Mouse (Mus musculus): Measurements from ENCODE around the gene Pola1. TPM values are rescaled to one million over a fixed set of nuclear protein-coding genes. Genes with fewer than 3 reads are reported as not detected.

Pola1 gene
- 17.5 and 18.5 TPM in 2 replicates for polyA plus RNA-seq (2015; fragmentation: Nextera tagmentation; extraction: Ambion mirVana)

GRCm38 (mm10) chrX:93631657-93632449, at the start of gene Pola1:
Gene Pola1 (minus strand): TSS chrX:93632155.
- no peaks in the 10 kb centered on the region for H3K36me3 ChIP-seq
- H3K27me3 ChIP-seq (replicated peaks): no peaks in the 10 kb centered on the region
- no peak within 1 kb of the TSS; the same call in 1 of the 2 replicates for H3K27ac ChIP-seq
- peak within 1 kb of the TSS; percentile 22; the same call in 1 of the 2 replicates for H3K9ac ChIP-seq
- ATAC-seq (ENCODE audit: insufficient read depth, low FRiP score, low read depth): peak; percentile 96
- peak within 1 kb of the TSS; percentile 54 for H3K4me2 ChIP-seq
- 20% methylated on average over 53 of the region's 53 CpGs for WGBS
- H3K9me3 ChIP-seq: no peaks in the 10 kb centered on the region
- H3K4me3 ChIP-seq (replicated peaks): peak within 1 kb of the TSS; percentile 55
- H3K4me1 ChIP-seq: no peaks in the 10 kb centered on the region

- no peak overlapping the region for H3K4me3 ChIP-seq (replicated peaks)
- H3K27ac ChIP-seq: no peak overlapping the region
- H3K9ac ChIP-seq: no peak overlapping the region
- 72% methylated on average over 2 of the region's 2 CpGs for WGBS
- H3K9me3 ChIP-seq: no peaks in the 10 kb centered on the region
- H3K36me3 ChIP-seq: no peaks in the 10 kb centered on the region
- ATAC-seq (ENCODE audit: insufficient read depth, low FRiP score, low read depth): no peak
- no peaks in the 10 kb centered on the region for H3K27me3 ChIP-seq (replicated peaks)
- H3K4me2 ChIP-seq: no peak overlapping the region
- no peaks in the 10 kb centered on the region for H3K4me1 ChIP-seq
Observed at GRCm38 (mm10) chrX:93676228-93676627, 44.3 kb upstream of the Pola1 start.

- 20% methylated on average over 19 of the region's 19 CpGs for WGBS
- peak; percentile 100 for ATAC-seq (ENCODE audit: insufficient read depth, low FRiP score, low read depth)
- Histone ChIP-seq H3K4me2 (peak overlapping the region; percentile 58), H3K4me1 (no peaks in the 10 kb centered on the region), H3K36me3 (no peaks in the 10 kb centered on the region), H3K9ac (no peak overlapping the region), H3K27me3 (replicated peaks) (no peaks in the 10 kb centered on the region), H3K9me3 (no peaks in the 10 kb centered on the region), H3K27ac (no peak overlapping the region), H3K4me3 (replicated peaks) (peak overlapping the region; percentile 36)
Observed at GRCm38 (mm10) chrX:93674836-93675795, 43.2 kb upstream of the Pola1 start.

GRCm38 (mm10) chrX:93674432-93674831, 42.5 kb upstream of the Pola1 start:
- Histone ChIP-seq H3K9ac (no peak overlapping the region), H3K27ac (no peak overlapping the region), H3K4me2 (peak overlapping the region; percentile 58), H3K9me3 (no peaks in the 10 kb centered on the region), H3K27me3 (replicated peaks) (no peaks in the 10 kb centered on the region), H3K36me3 (no peaks in the 10 kb centered on the region), H3K4me3 (replicated peaks) (no peak overlapping the region; the same call in 1 of the 2 replicates), H3K4me1 (no peaks in the 10 kb centered on the region)
- no peak for ATAC-seq (ENCODE audit: insufficient read depth, low FRiP score, low read depth)
- 34% methylated on average over 3 of the region's 3 CpGs for WGBS

GRCm38 (mm10) chrX:93664787-93665186, 32.8 kb upstream of the Pola1 start:
- 61% methylated on average over 4 of the region's 4 CpGs for WGBS
- no peak overlapping the region for H3K4me2 ChIP-seq
- no peaks in the 10 kb centered on the region for H3K27me3 ChIP-seq (replicated peaks)
- H3K9me3 ChIP-seq: no peaks in the 10 kb centered on the region
- no peaks in the 10 kb centered on the region for H3K36me3 ChIP-seq
- no peak for ATAC-seq (ENCODE audit: insufficient read depth, low FRiP score, low read depth)
- H3K4me1 ChIP-seq: no peaks in the 10 kb centered on the region
- no peak overlapping the region for H3K9ac ChIP-seq
- no peak overlapping the region for H3K27ac ChIP-seq
- no peak overlapping the region for H3K4me3 ChIP-seq (replicated peaks)

- no peaks in the 10 kb centered on the region for H3K9me3 ChIP-seq
- H3K27ac ChIP-seq: no peak overlapping the region
- 84% methylated on average over 5 of the region's 5 CpGs for WGBS
- no peak overlapping the region for H3K4me3 ChIP-seq (replicated peaks)
- no peak overlapping the region for H3K9ac ChIP-seq
- no peak for ATAC-seq (ENCODE audit: insufficient read depth, low FRiP score, low read depth)
- no peaks in the 10 kb centered on the region for H3K27me3 ChIP-seq (replicated peaks)
- H3K4me2 ChIP-seq: no peak overlapping the region
- no peaks in the 10 kb centered on the region for H3K36me3 ChIP-seq
- no peaks in the 10 kb centered on the region for H3K4me1 ChIP-seq
Observed at GRCm38 (mm10) chrX:93663919-93664586, 32.1 kb upstream of the Pola1 start.

GRCm38 (mm10) chrX:93655153-93655552, 23.2 kb upstream of the Pola1 start:
- no peaks in the 10 kb centered on the region for H3K36me3 ChIP-seq
- no peak for ATAC-seq (ENCODE audit: insufficient read depth, low FRiP score, low read depth)
- no peak overlapping the region for H3K9ac ChIP-seq
- 78% methylated on average over 5 of the region's 5 CpGs for WGBS
- no peaks in the 10 kb centered on the region for H3K4me1 ChIP-seq
- H3K27me3 ChIP-seq (replicated peaks): no peaks in the 10 kb centered on the region
- no peak overlapping the region for H3K4me3 ChIP-seq (replicated peaks)
- H3K4me2 ChIP-seq: no peak overlapping the region
- H3K27ac ChIP-seq: no peak overlapping the region
- no peaks in the 10 kb centered on the region for H3K9me3 ChIP-seq

- Histone ChIP-seq H3K27ac (no peak within 1 kb of the TSS), H3K4me2 (no peak within 1 kb of the TSS), H3K4me1 (no peaks in the 10 kb centered on the region), H3K9me3 (no peaks in the 10 kb centered on the region), H3K27me3 (replicated peaks) (no peaks in the 10 kb centered on the region), H3K4me3 (replicated peaks) (no peak within 1 kb of the TSS), H3K9ac (no peak within 1 kb of the TSS), H3K36me3 (no peaks in the 10 kb centered on the region)
- WGBS: 42% methylated on average over 3 of the region's 3 CpGs
- no peak for ATAC-seq (ENCODE audit: insufficient read depth, low FRiP score, low read depth)
Observed at GRCm38 (mm10) chrX:93654218-93655002, 22.5 kb upstream of the Pola1 start, which contains the start of gene Pcyt1b. Gene Pcyt1b (plus strand): TSS chrX:93654863.

- Histone ChIP-seq H3K27ac (no peak overlapping the region), H3K4me2 (no peak overlapping the region), H3K9me3 (no peaks in the 10 kb centered on the region), H3K27me3 (replicated peaks) (no peaks in the 10 kb centered on the region), H3K4me1 (no peaks in the 10 kb centered on the region), H3K9ac (no peak overlapping the region), H3K4me3 (replicated peaks) (no peak overlapping the region), H3K36me3 (no peaks in the 10 kb centered on the region)
- no peak for ATAC-seq (ENCODE audit: insufficient read depth, low FRiP score, low read depth)
- 89% methylated on average over 2 of the region's 2 CpGs for WGBS
Observed at GRCm38 (mm10) chrX:93650738-93651137, 18.8 kb upstream of the Pola1 start.

- no peaks in the 10 kb centered on the region for H3K27me3 ChIP-seq (replicated peaks)
- ATAC-seq (ENCODE audit: insufficient read depth, low FRiP score, low read depth): no peak
- no peak overlapping the region for H3K9ac ChIP-seq
- no peaks in the 10 kb centered on the region for H3K9me3 ChIP-seq
- no peaks in the 10 kb centered on the region for H3K36me3 ChIP-seq
- no peak overlapping the region for H3K27ac ChIP-seq
- H3K4me3 ChIP-seq (replicated peaks): no peak overlapping the region
- no peak overlapping the region for H3K4me2 ChIP-seq
- H3K4me1 ChIP-seq: no peaks in the 10 kb centered on the region
Observed at GRCm38 (mm10) chrX:93644022-93644421, 12.1 kb upstream of the Pola1 start.

GRCm38 (mm10) chrX:93643600-93643999, 11.6 kb upstream of the Pola1 start:
- WGBS: 83% methylated on average over 3 of the region's 3 CpGs
- no peak for ATAC-seq (ENCODE audit: insufficient read depth, low FRiP score, low read depth)

More at GRCm38 (mm10) chrX:93643600-93643999, 11.6 kb upstream of the Pola1 start:
- Histone ChIP-seq H3K4me3 (replicated peaks) (no peak overlapping the region), H3K9ac (no peak overlapping the region), H3K4me2 (no peak overlapping the region), H3K27me3 (replicated peaks) (no peaks in the 10 kb centered on the region), H3K4me1 (no peaks in the 10 kb centered on the region), H3K9me3 (no peaks in the 10 kb centered on the region), H3K27ac (no peak overlapping the region), H3K36me3 (no peaks in the 10 kb centered on the region)

Measured in stomach, embryonic 15.5 days (tissue).